Mouse (Mus musculus) frontal cortex, adult (tissue): ENCODE data around the gene Tcaim.
"Not testable (repeated sequence)": the region's sequence is repeated elsewhere in the genome, so short reads cannot be mapped to it uniquely, and the experiment has no call there.

Experiments
- ATAC-seq: cut with Nextera tagmentation; 2 replicates; pipeline ENCODE4 v1.9.2; 2017; ENCODE audit warnings: mild to moderate bottlenecking, moderate library complexity, mixed read lengths; ENCODE audit not compliant: low TSS enrichment

The Tcaim gene

DNA sequence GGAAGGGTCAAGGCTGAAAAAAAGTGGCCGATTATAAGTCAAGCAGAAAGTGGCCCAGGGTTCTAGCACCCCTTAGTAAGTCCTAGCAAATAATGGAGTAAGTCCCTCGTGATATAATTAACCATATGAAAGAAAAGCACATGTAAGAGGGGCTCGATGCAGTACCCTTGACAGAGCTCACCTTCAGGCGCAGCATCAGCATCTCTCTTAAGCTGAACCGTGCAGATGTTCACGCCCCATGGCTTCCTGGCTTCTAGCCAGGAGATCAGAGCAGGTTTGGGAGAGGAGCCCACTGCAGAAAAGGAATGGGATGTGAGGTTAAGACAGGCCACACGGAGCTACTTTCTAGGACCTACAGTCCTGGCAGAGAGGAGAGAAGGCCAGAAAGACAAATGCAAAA is 49.2 kb downstream of the Tcaim start:
- ATAC-seq = no peak

DNA sequence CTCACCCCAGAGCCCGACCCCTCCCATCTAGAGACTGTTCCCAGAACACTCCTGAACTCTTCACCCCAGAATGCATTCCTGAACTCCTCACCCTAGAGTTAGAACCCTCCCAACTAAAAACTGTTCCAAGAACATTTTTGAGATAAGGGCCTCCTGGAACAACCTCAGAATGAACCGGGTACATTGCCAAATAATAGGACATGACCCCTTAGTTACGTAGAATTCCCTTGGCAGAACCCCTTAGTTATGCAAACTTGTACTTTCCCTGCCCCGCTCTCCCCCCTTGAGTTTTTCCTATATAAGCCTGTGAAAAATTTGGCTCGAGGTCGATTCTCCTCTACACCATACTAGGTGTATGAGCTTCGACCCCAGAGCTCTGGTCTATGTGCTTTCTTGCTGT is 49.8 kb downstream of the Tcaim start:
- not testable (repeated sequence) for ATAC-seq

DNA sequence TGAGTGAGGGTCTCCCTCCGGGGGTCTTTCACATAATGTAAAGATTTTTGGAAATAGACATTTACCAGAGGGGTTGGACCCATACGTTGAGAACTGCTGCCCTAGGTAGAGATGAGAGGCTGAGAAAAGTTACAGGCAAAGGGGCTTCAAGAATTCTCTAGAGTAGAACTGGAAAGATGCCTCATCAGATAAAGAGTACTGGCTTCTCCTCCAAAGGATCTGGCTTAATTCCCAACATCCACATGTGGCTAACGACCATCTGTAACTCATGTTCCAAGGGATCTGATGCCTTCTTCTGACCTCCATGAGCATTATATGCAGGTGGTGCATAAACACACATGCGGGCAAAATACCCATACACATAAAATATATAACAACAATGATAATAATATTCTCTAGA is 50.3 kb downstream of the Tcaim start:
- no peak for ATAC-seq

DNA sequence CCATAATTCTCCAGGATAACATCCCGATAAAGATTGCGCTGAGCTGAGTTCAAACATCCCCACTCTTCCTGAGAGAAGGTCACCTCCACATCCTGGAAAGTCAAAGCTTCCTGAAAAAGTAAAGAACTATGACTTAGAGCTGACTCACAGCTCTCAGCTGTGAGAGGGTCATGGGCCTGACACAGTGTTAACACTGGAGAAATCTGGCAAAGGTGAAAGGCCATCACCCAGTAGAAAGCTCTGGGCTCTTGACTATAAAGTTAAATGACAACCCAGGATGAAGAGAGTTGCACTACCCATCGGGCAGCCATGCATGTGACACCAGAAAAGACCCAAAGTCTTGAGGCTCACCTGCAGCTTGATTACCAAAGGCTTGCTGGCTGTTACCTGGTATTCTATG is 51.4 kb downstream of the Tcaim start:
- ATAC-seq = no peak

DNA sequence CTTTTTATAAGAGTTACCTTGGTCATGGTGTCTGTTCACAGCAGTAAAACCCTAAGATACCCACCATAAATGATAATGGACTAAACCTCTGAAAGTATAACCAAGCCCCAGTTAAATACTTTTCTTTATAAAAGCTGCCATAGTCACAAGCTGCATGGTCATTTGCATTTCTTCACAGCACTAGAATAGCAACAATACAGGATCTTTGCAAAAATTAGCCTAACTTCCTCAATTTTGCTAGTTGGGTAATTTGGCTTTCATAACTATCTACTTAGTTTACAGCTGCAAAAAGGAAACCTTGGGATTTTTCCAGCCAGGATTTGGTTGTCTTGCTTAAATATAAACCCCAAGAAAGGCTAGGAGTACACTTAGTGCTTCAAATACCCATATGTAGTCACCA is 55.4 kb downstream of the Tcaim start:
- ATAC-seq = no peak

DNA sequence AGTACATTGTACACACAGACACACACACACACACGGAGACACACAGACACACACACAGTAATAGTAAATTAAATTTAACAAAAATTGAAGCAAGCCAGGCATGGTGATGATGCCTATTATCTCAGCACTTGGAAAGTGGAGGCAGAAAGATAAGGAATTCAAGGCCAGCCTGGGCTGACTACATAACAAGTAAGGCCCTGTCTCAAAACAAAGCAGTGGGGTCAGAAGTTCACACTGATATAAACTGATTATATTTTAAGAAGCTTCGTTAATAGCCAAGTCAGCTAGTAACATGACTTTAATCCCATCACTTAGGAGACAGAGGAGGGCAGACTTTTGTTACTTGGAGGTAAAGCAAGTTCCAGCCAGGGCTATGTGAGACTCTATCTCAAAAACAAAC is 58.4 kb downstream of the Tcaim start:
- no peak for ATAC-seq

DNA sequence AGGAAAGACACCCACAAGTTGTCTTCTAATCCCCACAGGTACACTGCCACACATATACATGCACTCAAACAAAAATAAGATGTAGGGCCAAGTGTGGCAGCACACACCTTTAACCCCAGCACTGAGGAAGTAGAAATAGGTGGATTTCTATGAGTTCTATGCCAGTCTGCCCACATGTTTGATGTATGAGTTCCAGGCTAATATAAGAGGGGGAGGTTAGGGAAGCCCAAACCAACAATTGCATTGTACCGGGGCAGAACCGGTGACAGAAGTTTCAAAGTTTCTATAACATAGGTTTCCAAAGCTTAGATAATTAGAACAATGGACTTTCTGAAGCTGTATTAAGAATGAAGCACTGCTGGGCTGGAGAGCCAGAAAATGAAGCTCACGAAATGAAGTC is 59.5 kb downstream of the Tcaim start:
- ATAC-seq = no peak

DNA sequence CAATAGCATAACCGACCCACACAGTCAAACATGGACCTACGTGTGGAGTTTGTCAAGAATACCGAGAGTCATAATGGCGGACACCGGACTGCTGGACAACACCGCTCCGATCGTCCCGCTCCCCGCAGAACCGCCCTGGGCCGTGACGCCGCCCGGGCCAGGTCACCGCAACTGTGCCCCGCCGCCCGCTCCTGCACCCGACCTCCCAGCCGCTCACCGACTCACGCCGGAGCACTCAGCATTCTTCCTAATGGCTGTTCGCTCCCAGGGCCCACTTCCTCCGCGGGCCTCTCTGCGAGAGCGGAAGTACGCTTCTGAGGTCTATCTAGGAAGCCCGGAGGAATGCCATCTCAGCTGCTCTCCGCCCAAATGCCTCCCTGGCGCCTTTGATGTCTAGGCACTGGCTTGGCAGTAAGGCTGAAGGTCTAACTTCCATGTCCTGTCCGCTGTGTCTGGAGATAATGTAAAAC is 60.4 kb downstream of the Tcaim start, which contains the start of gene Zfp445:
Gene Zfp445, minus strand, starts transcription at position 310 of the 470 bp plus-strand sequence.
- ATAC-seq = peak; percentile 100

DNA sequence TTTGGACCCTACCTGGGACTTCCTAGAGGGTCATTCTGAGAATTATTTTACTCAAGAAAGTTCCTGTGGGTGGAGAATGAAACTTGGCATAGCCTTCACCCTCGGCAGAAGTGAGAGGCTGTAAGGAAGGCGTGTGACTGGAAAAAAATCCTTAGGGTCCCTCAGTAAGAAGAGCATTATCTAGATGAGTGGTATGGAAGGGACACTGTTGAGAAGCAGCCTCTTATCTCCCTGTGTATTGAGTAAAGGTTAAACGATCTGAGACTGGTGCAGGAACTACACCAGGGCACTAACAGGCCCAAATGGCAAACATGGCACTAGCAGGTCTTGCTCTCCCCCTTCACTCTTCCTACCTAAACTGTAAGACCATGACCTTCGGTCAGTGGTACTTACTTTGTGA is 60.9 kb downstream of the Tcaim start:
- no peak for ATAC-seq

DNA sequence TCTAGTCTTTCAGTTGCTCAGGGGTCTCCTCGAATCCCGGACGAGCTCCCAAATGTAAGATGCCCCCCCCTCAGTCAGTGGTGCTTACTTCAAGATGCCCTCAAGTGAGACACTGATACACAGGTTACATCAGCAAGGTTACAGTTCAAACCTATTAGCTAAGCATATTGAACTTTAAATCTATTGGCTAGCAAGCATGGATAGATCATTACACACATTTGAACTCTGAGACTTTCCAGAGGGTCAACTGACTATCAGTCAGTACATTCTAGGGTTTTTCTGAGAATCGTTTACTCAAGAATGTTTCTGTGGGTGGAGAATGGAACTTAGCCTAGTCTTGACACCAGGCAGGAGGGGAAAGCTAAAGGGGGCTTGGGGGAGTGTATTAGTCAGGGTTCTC is 67.3 kb downstream of the Tcaim start:
- no peak for ATAC-seq

DNA sequence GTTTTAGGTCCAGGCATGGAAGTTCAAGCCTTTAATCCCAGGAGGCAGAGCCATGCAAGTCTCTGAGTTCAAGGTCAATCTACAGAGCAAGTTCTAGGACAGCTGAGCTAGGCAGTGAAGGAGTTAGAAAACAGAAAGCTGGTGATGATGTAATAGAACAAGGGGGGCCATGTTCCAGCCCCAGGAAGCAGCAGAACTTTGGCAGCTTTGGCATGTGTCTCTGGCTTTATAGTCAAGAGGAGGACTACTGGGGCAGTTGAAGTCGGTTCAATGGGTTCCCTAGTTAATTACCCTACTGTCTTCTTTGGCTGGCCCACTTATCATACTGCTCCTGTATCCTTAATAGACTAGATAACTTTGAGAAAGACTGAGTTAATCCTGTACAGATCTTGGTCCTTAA is 69.3 kb downstream of the Tcaim start:
- ATAC-seq = no peak

DNA sequence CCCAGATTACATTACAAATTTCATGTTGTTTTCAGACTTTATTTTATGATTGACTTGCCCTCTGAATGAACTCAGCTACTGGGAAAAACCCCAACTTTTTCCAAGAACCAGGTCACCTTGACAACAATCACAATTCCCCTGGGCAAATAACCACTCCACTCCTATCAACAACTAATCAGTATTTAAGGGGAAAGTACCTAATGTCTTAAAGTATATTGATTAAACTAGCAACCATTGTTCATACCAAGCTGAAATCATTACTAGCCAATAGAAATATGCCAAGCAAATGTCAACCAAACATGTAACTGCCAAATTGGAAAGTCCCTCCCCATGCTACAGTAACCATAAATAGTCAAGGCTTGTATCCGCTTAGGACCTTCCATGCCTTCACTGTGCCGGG is 69.8 kb downstream of the Tcaim start:
- ATAC-seq = no peak

DNA sequence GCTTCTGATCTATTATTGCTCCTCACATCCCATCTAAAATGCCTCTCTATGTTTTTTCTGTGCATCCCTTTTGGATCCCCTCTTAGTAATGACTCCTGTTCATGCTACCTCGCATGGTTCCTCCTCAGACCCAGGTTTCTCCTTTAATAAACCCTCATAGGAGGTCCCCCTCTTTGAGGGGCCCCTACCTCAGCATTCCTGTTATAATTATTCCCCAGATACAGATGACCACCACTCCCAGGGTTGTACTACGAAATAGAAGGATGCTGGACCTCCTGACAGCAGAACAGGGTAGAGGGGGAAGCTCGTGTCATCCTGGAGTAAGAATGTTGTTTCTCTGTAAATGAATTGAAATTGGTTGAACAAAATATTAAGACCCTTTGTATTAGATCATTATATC is 80.0 kb downstream of the Tcaim start, which contains the start of gene Zkscan7:
Gene Zkscan7, plus strand, starts transcription at position 301 of the 400 bp plus-strand sequence.
- no peak for ATAC-seq
